In the genomic region with DNA sequence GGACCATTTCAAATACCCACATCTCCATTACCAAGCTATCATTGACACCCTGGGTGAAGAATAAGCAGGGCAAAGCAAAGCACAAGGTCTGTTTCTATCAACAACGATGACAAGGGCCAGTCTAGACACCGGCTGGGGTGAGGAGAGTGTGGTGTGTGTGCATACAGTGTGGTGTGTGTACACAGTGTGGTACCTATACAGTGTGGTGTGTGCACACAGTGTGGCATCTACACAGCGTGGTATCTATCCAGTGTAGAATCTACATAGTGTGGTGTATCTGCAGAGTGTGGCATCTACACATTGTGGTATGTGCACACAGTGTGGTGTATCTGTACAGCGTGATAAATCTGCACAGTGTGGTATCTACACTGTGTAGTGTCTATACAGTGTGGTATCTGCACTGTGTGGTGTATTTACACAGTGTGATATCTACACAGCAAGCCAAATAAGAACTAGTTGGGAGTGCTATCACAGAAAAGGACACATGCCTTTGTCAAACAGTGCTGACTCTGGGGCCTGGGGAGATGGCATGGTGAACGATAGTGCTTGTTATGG, we compare ENCODE assay signal across 11 mouse cellular contexts. TPM values are rescaled to one million over a fixed set of nuclear protein-coding genes. Genes with fewer than 3 reads are reported as not detected.
"Had no signal": no experiment of that assay in that cellular context is flagged by ENCODE, and none has a peak within 500 bp of the region (broad histone marks: within the 10 kb centered on the region; RNA-seq: fewer than 3 reads in every experiment).

No protein-coding gene starts in this region.

- DNase-seq: kidney, adult 2 months; kidney, postnatal 25 days; lung, embryonic 14.5 days; lung, postnatal 10 days; lung, postnatal 4 days; midbrain, embryonic 14.5 days; thymus, postnatal 4 days had no signal

- H3K9ac ChIP-seq: kidney, embryonic 15.5 days; lung, embryonic 14.5 days had no signal

- H3K27ac ChIP-seq: hindbrain, postnatal 0 days; kidney, embryonic 15.5 days had no signal

- ATAC-seq: hindbrain, postnatal 0 days had no signal

- H3K36me3 ChIP-seq: kidney, embryonic 15.5 days had no signal

- H3K4me2 ChIP-seq: kidney, embryonic 15.5 days; lung, embryonic 14.5 days had no signal

- H3K9me3 ChIP-seq: kidney, embryonic 15.5 days had no signal

- H3K4me3 ChIP-seq: kidney, embryonic 15.5 days; myocyte had no signal

- H3K27me3 ChIP-seq: kidney, embryonic 15.5 days had no signal

RNA-seq across cellular contexts. Expression of gene Fam20a, which starts 24.9 kb away (rescaled TPM):
- total RNA-seq: neutrophil, adult 5-6 weeks had no signal
